Mouse (Mus musculus): ENCODE measurements around the gene Angptl2.

The Angptl2 gene

DNA sequence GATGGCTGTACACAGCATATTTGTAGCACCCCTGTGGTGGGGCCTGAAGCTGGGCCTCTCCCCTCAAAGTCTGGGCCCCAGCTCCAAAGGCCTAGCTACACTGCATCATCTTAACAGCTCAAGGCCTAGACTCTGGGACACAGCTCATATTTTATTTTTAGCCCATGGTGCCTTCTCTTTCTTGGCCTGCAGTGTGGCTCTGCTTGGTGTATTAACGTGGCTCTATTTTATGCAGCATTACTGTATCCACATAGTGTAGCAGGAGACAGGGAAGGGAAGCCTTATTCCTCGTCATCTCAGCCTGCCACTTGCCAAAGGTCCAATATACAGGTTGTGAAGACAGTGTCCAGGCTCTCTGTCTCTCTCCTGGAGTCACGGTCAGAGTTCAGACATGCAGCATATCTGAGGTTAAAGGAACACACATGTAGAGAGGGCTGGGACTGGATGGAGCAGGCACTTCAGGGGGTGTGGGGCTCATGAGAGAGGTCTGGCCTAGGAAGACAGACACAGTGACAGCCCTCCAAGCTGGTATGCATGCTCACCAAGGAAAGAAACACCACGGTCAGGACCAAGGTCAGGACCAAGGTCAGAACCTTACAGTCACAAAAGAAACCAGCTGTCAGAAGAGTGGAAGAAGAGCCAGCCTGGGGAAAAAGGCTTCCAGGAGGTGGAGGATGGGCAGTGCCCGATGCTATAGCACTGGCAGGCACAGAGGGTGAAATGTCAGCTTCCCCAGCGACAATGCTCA is 52.7 kb downstream of the Angptl2 start:
- TF ChIP-seq GATA4 (IDR thresholded peaks at IDR 0.05; ENCODE audit: insufficient replicate concordance, low read length), result no peak

- TF ChIP-seq GATA4 (IDR thresholded peaks at IDR 0.05; ENCODE audit: insufficient replicate concordance, low read length), result no peak
These were observed 53.2 kb downstream of the Angptl2 start for GRCm38 (mm10) chr2:33269132-33269493.

DNA sequence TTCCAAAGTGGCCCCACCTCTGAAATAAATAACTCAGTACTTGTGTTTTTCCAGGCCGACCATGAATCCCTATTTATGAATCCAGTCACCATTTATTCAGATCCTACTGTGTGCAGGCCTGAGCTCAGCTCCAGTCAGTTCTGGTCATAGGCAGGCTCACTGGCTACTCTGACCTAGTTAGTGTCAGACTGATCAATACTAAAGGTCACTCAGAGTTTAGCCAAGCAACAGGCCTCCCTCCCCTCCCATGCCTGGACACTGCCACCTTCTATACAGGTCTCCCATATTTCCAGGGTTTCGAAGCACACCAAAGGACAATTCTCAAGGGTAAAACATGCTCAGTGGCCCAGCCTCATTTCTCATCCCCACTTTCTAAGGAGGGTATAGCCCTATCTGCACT is 54.7 kb downstream of the Angptl2 start:
- no peak for TF ChIP-seq GATA4 (IDR thresholded peaks at IDR 0.05; ENCODE audit: insufficient replicate concordance, low read length)

- TF ChIP-seq GATA4 (IDR thresholded peaks at IDR 0.05; ENCODE audit: insufficient replicate concordance, low read length), result no peak
These were observed 55.6 kb downstream of the Angptl2 start for GRCm38 (mm10) chr2:33271511-33271910.

DNA sequence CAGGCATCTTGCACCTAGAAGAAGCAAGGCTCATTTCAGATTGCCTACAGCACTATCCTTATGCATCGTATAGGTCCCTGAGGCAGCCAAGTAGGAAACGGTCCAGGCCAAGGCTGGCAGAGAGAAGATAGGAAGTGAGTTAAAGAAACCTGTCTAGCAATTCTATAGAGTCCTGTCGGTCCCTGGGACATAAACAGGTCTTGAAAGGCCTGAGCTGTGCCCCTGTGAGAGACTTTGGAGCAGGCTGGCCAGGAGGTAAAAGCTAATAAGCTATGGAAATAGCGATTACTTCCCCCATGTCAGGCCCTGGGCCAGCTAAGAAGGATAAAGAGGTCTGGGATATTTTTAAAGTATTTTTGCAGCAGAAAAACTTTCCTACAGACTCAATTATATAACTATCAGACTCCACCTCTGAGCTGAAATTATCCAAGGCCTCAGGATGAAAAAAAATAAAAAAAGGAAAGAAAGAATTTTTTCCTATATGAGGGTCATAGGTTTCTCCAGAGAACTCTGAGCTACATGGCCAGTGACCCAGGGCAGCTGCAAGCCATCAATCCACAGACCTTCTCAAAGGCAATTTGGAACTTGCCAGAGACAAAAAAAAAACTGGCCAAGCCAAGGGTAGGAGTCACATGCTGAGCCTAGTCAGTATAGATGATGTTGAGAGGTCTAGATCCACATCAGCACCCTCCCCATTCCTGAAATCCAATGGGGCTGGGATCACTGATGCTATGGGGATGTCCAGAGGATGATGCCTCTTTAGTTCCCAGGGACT is 57.0 kb downstream of the Angptl2 start:
- no peak for TF ChIP-seq GATA4 (IDR thresholded peaks at IDR 0.05; ENCODE audit: insufficient replicate concordance, low read length)

DNA sequence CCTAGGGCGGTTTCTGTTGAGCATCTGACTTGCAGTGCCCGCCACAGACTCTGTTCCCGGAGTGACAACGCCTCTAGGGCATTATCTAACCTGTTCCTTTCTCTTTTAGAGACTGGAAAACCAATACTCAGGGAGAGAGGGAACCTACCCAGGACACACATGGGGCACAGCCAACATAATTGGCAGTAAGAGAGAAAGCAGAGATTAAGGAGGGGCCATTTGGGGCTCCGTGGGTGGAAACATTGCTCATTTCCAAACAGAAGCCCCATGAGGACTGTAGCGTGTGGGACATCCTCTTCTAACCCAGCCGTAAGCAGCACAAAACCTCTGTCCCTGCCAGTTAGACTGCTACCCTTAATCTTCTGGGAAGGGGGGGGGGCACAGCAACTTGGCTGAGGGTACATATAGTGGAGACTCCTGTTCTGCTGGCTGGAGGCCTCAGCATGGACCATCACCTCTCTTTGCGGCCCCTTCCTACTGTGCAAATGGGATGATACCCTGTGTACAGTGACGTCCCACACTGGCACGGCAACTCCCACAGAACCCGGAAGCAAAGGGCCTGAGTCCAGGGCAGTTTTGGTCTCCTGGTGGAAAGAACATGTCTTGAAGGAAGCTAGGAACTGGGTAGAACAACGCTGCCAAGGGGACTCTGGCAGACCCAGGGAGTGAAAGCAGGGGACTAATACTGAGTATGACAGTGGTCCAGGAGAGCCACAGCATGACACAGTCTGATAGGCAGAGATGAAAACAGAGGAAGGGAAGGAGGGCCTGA is 59.0 kb downstream of the Angptl2 start:
- no peak for TF ChIP-seq GATA4 (IDR thresholded peaks at IDR 0.05; ENCODE audit: insufficient replicate concordance, low read length)

DNA sequence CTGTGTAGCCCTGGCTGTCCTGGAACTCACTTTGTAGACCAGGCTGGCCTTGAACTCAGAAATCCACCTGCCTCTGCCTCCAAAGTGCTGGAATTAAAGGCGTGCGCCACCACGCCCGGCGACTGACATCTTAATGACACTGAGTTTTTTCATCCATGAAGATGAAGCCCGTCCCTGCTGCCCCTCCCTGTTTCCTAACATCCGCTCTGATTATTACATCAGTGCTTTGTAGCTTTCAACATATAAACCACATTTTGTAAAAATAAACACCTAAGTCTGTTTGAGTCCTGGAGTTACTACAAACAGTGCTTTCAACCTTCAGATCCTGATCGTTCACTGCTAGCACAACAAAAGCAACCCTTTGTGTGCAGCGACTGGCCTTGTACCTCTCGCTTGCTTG is 63.9 kb downstream of the Angptl2 start:
- TF ChIP-seq GATA4 (IDR thresholded peaks at IDR 0.05; ENCODE audit: insufficient replicate concordance, low read length), result no peak

DNA sequence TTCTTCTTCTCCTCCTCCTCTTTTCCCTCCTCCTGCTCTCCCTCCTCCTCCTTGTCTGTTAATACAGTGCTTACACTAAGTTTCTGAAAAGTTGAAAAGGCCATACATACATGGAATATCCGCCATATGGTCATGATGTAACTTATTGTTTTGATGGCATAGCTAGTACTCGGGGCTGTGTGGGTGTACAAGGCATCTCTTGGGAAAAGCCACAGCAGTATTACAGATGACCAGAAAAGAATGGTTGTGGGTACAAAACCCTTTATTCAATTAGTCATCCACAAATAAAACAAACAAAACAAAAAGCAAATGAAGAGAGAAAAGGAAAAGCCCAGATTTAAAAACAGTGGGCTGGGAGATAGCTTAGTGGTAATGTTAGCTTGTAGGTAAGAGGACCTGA is 64.7 kb downstream of the Angptl2 start:
- TF ChIP-seq GATA4 (IDR thresholded peaks at IDR 0.05; ENCODE audit: insufficient replicate concordance, low read length), result no peak

DNA sequence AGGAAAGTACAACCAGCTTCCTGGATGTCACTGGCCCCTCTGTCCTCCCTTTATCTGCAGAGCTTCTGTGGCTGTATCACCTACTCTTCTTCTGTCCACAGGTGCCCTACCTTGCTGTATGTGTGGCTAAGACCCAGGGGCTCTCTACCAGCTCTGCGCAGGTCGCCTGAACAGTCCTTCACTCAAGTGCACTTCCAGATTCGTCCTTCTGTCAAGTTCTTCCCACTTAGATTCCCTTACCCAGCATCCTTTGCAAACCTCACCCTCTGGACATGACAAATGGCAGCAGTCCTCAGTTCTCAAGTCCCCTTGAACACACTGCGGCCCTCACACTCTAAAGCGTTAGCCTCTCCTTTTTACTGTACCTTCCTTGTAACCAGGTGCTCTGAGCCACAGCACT is 65.9 kb downstream of the Angptl2 start:
- no peak for TF ChIP-seq GATA4 (IDR thresholded peaks at IDR 0.05; ENCODE audit: insufficient replicate concordance, low read length)

DNA sequence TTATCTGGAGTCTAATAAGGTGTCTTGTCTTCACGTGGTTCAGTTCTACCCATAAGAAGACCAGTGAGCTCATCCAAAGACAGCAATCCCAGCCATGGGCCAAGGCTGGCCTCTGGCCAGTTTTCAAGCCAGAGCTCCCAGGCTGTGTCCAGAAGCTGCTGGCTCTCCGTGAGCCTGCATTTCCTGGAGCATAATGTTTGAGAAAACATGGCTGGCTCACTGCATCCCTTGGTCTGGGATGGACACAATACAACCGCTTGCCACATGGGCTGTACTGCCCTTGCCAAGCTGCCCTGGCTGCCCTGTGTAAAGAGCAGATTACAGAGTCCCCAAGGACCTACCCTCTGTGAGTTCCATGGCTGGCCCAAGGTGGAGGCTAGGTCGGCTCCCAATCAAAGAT is 67.0 kb downstream of the Angptl2 start:
- no peak for TF ChIP-seq GATA4 (IDR thresholded peaks at IDR 0.05; ENCODE audit: insufficient replicate concordance, low read length)

- no peak for TF ChIP-seq GATA4 (IDR thresholded peaks at IDR 0.05; ENCODE audit: insufficient replicate concordance, low read length)
These were observed 67.8 kb downstream of the Angptl2 start for GRCm38 (mm10) chr2:33283674-33284073.

DNA sequence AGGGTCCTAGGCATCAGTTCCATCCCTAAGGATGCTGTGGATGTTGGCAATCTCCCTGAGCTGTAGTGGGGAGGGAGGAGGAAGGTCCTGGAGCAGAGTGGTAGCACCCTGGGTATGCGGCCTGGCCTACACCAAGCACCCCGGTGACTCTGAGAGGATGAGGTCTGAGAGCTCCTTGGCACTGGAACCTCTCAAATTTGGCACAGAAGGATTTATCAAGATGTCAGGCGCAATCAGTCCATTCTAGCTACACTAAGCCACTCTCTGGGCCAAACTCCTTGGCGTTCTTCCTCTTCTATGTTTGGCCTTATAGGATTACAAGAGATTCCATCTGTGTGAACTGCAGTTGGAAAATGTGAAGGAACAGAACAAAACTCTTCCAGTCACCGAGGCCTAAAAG is 73.0 kb downstream of the Angptl2 start:
- TF ChIP-seq GATA4 (IDR thresholded peaks at IDR 0.05; ENCODE audit: insufficient replicate concordance, low read length), result no peak

GRCm38 (mm10) chr2:33290491-33290890 is 74.6 kb downstream of the Angptl2 start:
- no peak for TF ChIP-seq GATA4 (IDR thresholded peaks at IDR 0.05; ENCODE audit: insufficient replicate concordance, low read length)

DNA sequence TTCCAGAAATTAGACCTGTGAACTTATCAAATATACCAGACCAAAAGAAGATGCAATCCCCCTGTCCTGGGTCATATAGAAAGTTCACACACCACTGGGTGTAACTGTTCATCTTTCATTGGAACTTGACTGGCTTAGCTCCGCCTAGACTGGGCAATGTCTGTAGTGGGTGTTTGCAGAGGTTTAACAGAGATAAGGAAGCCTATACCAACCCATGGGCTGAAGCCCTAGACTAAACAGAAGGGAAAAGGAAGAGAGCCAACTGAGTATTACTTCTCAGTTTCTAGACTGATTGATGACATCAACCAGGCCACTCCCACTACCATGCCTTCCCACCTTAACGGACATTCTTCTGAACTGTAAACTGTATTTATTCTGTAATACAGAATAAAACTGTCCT is 76.2 kb downstream of the Angptl2 start:
- TF ChIP-seq GATA4 (IDR thresholded peaks at IDR 0.05; ENCODE audit: insufficient replicate concordance, low read length), result no peak

- TF ChIP-seq GATA4 (IDR thresholded peaks at IDR 0.05; ENCODE audit: insufficient replicate concordance, low read length), result no peak
These were observed 79.2 kb downstream of the Angptl2 start for GRCm38 (mm10) chr2:33295115-33295514.

Measured in liver, adult (tissue).